Mouse (Mus musculus): ENCODE data around the gene Hist1h2bb.

- TF ChIP-seq CTCF (IDR thresholded peaks at IDR 0.05; ENCODE audit: borderline replicate concordance, control insufficient read depth, extremely low read depth, insufficient read depth, low read length, poor library complexity), result no peak
- no peak for TF ChIP-seq POLR2A (IDR thresholded peaks at IDR 0.05; ENCODE audit: control insufficient read depth, extremely low read depth, insufficient read depth, low read length, poor library complexity)
Measured at GRCm38 (mm10) chr13:23708654-23709053, 37.9 kb upstream of the Hist1h2bb start.
